Mouse (Mus musculus) forebrain, embryonic 11.5 days (tissue): ENCODE data around the gene Slc4a1ap. TPM values are rescaled to one million over a fixed set of nuclear protein-coding genes. Genes with fewer than 3 reads are reported as not detected.

Experiments used
- ATAC-seq: fragments of 200-750 bp; cut with Nextera tagmentation; replicated peaks from 2 replicates; pipeline ENCODE4 v1.8.0; 2017; ENCODE audit warnings: moderate TSS enrichment; ENCODE audit not compliant: low FRiP score
- DNase-seq: peaks from one replicate; pipeline ENCODE4 v3.0.0-alpha.2; 2017; ENCODE audit warnings: low spot score
- H3K27ac ChIP-seq: fragments of 300-500 bp; sonication (generic); 2 replicates; pipeline ENCODE4 v1.5.1; 2014; ENCODE audit warnings: low read depth, low read length
- H3K27me3 ChIP-seq: fragments of 300-500 bp; sonication (generic); 2 replicates; pipeline ENCODE4 v1.6.1; 2014; ENCODE audit warnings: mild to moderate bottlenecking, low read length, mixed read lengths; ENCODE audit not compliant: control insufficient read depth, insufficient read depth
- H3K36me3 ChIP-seq: fragments of 300-500 bp; sonication (generic); 2 replicates; pipeline ENCODE4 v1.6.1; 2014; ENCODE audit warnings: mild to moderate bottlenecking, low read length, moderate library complexity, mixed read lengths; ENCODE audit not compliant: control insufficient read depth, insufficient read depth
- H3K4me1 ChIP-seq: fragments of 300-500 bp; sonication (generic); replicated peaks from 2 replicates; pipeline ENCODE4 v1.6.1; 2014; ENCODE audit warnings: low read length, mixed read lengths; ENCODE audit not compliant: control insufficient read depth, insufficient read depth
- H3K4me2 ChIP-seq: fragments of 300-500 bp; sonication (generic); 2 replicates; pipeline ENCODE4 v1.6.1; 2014; ENCODE audit warnings: low read depth, mild to moderate bottlenecking, low read length, moderate library complexity, mixed read lengths; ENCODE audit not compliant: severe bottlenecking
- H3K4me3 ChIP-seq: fragments of 300-500 bp; sonication (generic); 2 replicates; pipeline ENCODE4 v1.5.1; 2014; ENCODE audit warnings: low read depth, low read length
- H3K9ac ChIP-seq: fragments of 300-500 bp; sonication (generic); 2 replicates; pipeline ENCODE4 v1.6.1; 2014; ENCODE audit warnings: low read length
- H3K9me3 ChIP-seq: fragments of 300-500 bp; sonication (generic); 2 replicates; pipeline ENCODE4 v1.6.1; 2016; ENCODE audit warnings: low read length, mixed read lengths; ENCODE audit not compliant: control insufficient read depth
- WGBS: fragments of 180-500 bp; shearing (Covaris S2); extraction: QIAGEN DNeasy Blood & Tissue Kit; methylation state at CpG from one replicate; pipeline ENCODE4 v1.1.7; 2014; 5-methylcytosine and 5-hydroxymethylcytosine counted together
- polyA plus RNA-seq: library from polyadenylated mRNA; unstranded; fragments of >200 nt; fragmentation: Nextera tagmentation; extraction: Ambion mirVana; gene quantifications from 2 replicates; pipeline ENCODE4 v1.2.1, GENCODE M21; 2014

Slc4a1ap gene
- polyA plus RNA-seq, 1 experiment from 2014 or later: 33.3 TPM

DNA sequence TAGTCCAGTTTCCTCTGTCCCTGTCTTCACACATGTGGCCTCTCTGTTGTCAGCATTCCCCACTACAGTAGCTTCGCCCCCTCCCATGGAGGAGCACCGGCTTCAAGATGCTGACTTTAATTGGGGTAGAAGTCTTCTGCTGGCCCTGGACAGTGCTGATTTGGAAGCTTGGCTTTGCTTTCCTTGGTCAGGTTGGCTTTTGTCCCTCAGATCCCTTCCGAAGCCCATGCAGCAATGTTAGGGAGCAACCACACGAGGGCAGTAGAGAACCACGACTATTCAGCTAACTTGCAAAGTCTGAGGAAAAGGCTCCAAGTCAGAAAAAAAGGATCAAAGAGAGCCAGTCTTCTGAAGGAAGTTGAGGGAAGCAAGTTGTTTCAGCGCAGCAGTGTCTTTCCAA lies 36.7 kb downstream of the Slc4a1ap start:
- H3K9me3 ChIP-seq: no peaks in the 10 kb centered on the region
- no peaks in the 10 kb centered on the region for H3K36me3 ChIP-seq
- H3K4me2 ChIP-seq: no peak overlapping the region
- 13% methylated on average over 6 of the region's 6 CpGs for WGBS
- H3K27me3 ChIP-seq: no peaks in the 10 kb centered on the region
- DNase-seq: peak; percentile 85
- no peak overlapping the region for H3K27ac ChIP-seq
- no peak for ATAC-seq
- no peaks in the 10 kb centered on the region for H3K4me1 ChIP-seq
- H3K4me3 ChIP-seq: no peak overlapping the region
- no peak overlapping the region for H3K9ac ChIP-seq

DNA sequence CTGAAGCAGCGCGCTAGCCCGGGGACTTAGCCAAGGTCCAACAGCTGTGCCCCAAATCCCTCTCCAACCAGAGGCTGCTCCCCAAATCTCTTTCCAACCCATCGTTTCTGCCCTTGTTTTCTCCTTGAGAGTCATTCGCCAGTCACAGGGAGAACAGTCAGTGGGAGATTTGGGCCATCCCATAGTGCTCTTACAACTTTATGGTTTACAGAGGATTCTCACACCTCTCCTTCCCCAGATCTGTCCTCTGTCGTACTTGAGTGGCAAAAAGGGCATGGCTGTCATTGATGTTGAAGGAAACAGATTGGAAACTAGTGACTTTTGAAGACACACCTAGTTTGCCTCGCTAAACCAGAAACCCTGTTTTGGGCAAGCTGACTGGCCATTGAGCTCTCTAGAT lies 37.1 kb downstream of the Slc4a1ap start:
- Histone ChIP-seq H3K4me1 (no peaks in the 10 kb centered on the region), H3K4me2 (no peak overlapping the region), H3K36me3 (no peaks in the 10 kb centered on the region), H3K9ac (no peak overlapping the region), H3K4me3 (no peak overlapping the region), H3K9me3 (no peaks in the 10 kb centered on the region), H3K27ac (no peak overlapping the region), H3K27me3 (no peaks in the 10 kb centered on the region)
- WGBS: 46% methylated on average over 7 of the region's 7 CpGs
- no peak for DNase-seq
- ATAC-seq: no peak

GRCm38 (mm10) chr5:31564976-31565375 lies 38.2 kb downstream of the Slc4a1ap start:
- Histone ChIP-seq H3K36me3 (no peaks in the 10 kb centered on the region), H3K4me3 (no peak overlapping the region), H3K9ac (no peak overlapping the region), H3K27me3 (no peaks in the 10 kb centered on the region), H3K27ac (no peak overlapping the region), H3K4me1 (no peaks in the 10 kb centered on the region), H3K4me2 (no peak overlapping the region), H3K9me3 (no peaks in the 10 kb centered on the region)
- WGBS: 93% methylated on average over 4 of the region's 4 CpGs
- ATAC-seq (no peak), DNase-seq (no peak)

DNA sequence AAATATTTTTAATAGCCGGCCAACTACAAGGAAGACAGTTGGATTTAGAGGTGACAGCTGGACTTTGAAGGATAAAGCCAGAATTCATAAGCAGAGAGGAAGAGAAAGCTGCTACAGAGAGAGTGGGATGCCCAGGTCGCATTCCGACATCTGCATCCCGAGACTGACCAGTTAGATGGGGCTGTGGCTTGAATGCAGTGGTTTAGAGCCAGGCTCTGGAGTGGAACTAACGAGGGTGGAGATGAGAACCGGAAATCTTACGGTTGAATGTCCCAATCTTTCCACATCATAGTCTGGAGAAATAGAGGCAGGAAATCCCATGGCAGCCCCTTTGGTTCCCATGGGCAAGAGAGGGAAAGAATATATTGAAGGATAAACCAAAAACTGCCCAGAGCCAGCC lies 39.2 kb downstream of the Slc4a1ap start:
- H3K4me1 ChIP-seq: no peaks in the 10 kb centered on the region
- ATAC-seq: no peak
- no peak for DNase-seq
- H3K36me3 ChIP-seq: no peaks in the 10 kb centered on the region
- no peaks in the 10 kb centered on the region for H3K9me3 ChIP-seq
- no peak overlapping the region for H3K4me2 ChIP-seq
- no peak overlapping the region for H3K27ac ChIP-seq
- H3K4me3 ChIP-seq: no peak overlapping the region
- 74% methylated on average over 7 of the region's 7 CpGs for WGBS
- H3K27me3 ChIP-seq: no peaks in the 10 kb centered on the region
- no peak overlapping the region for H3K9ac ChIP-seq

DNA sequence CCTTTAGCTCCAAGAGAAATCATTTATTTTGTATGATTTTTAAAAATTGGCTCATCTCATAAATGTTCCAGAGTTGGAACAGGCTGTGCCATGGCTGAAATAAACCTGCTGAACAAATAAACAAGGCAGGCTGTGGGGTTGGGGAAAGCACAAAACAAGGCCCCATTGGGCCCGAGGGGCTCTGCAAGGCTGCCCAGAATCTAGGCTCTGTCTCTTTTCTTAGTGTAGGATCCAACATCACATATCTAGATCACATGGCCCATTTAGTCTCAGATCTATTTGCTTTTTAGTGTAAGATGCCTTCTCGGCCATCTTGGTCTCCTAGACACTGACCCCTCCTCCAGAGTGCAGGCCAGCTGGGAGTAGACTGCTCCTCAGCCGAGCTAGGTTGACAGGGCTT lies 39.7 kb downstream of the Slc4a1ap start:
- Histone ChIP-seq H3K27ac (no peak overlapping the region), H3K4me2 (no peak overlapping the region), H3K9ac (no peak overlapping the region), H3K36me3 (no peaks in the 10 kb centered on the region), H3K4me1 (no peaks in the 10 kb centered on the region), H3K4me3 (no peak overlapping the region), H3K9me3 (no peaks in the 10 kb centered on the region), H3K27me3 (no peaks in the 10 kb centered on the region)
- WGBS: 64% methylated on average over 3 of the region's 3 CpGs
- DNase-seq (no peak), ATAC-seq (no peak)

DNA sequence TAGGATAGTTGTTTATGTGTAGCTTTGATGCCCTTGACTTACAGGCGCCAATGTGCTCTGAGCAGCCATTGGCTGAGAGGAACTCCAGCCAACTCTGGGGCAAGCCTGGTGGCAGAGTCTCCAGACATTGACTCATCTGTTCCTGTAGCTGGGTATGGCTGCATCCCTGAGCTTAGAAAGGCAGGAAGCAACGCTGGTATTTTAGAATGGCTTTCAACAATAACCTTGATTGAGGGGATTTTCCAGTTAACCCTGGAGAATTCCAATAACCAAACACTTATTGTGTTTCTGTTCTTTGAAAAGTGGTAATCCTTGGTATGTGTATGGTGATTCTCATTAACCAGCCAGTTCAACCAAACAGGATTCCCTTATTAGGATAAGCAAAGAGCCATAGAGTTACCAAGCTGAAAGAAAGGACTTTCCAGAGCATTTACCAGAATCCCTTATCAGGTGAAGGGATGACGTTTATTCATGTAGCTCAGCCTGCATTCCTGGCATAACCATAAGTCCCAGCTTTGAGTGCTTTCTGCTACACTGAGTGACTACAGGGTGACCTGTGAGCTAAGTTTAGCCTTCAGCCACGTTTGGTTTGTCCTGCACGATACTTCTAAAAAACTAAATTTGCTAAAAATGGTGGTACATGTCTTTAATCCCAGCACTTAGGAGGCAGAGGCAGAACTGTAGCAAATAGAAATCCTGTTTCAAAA lies 41.3 kb downstream of the Slc4a1ap start:
- H3K4me3 ChIP-seq: no peak overlapping the region
- H3K4me2 ChIP-seq: no peak overlapping the region
- ATAC-seq (no peak), DNase-seq (no peak)
- no peaks in the 10 kb centered on the region for H3K27me3 ChIP-seq
- H3K4me1 ChIP-seq: no peaks in the 10 kb centered on the region
- WGBS: 75% methylated on average over 5 of the region's 5 CpGs
- H3K36me3 ChIP-seq: no peaks in the 10 kb centered on the region
- H3K9me3 ChIP-seq: no peaks in the 10 kb centered on the region
- no peak overlapping the region for H3K9ac ChIP-seq
- H3K27ac ChIP-seq: no peak overlapping the region

- H3K4me1 ChIP-seq: no peaks in the 10 kb centered on the region
- no peak overlapping the region for H3K4me2 ChIP-seq
- no peak for ATAC-seq
- no peak overlapping the region for H3K27ac ChIP-seq
- H3K9me3 ChIP-seq: no peaks in the 10 kb centered on the region
- H3K27me3 ChIP-seq: no peaks in the 10 kb centered on the region
- no peak overlapping the region for H3K4me3 ChIP-seq
- WGBS: 19% methylated on average over 20 of the region's 20 CpGs
- H3K9ac ChIP-seq: no peak overlapping the region
- no peaks in the 10 kb centered on the region for H3K36me3 ChIP-seq
- no peak for DNase-seq
Observed at GRCm38 (mm10) chr5:31571023-31571608, 44.3 kb downstream of the Slc4a1ap start.

DNA sequence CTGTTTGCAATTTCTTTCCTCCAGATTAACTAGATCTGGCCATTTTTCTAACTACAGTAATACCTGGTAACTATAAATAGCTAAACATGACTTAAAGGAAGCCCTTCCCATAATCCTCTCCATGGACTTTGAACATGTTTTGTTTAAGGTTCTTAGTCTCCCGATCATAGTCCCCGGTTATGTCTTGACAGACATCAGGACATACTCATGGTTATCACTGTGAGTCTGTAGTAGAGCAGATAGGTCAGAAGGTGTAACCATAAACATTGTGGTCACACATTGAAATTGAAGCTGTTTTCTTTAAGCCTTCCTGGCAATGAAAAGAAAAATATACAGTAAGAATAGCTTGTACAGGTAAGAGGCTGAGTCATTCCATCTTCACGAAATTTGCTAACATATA lies 46.9 kb downstream of the Slc4a1ap start:
- no peak overlapping the region for H3K4me2 ChIP-seq
- H3K9me3 ChIP-seq: no peaks in the 10 kb centered on the region
- no peaks in the 10 kb centered on the region for H3K4me1 ChIP-seq
- H3K27me3 ChIP-seq: no peaks in the 10 kb centered on the region
- no peak overlapping the region for H3K27ac ChIP-seq
- WGBS: 94% methylated on average over 3 of the region's 3 CpGs
- no peak overlapping the region for H3K4me3 ChIP-seq
- no peak overlapping the region for H3K9ac ChIP-seq
- ATAC-seq (no peak), DNase-seq (no peak)
- H3K36me3 ChIP-seq: no peaks in the 10 kb centered on the region

- no peaks in the 10 kb centered on the region for H3K27me3 ChIP-seq
- H3K27ac ChIP-seq: no peak overlapping the region
- H3K4me2 ChIP-seq: no peak overlapping the region
- DNase-seq (no peak), ATAC-seq (no peak)
- no peaks in the 10 kb centered on the region for H3K36me3 ChIP-seq
- no peak overlapping the region for H3K4me3 ChIP-seq
- 82% methylated on average over 7 of the region's 7 CpGs for WGBS
- no peaks in the 10 kb centered on the region for H3K4me1 ChIP-seq
- H3K9me3 ChIP-seq: no peaks in the 10 kb centered on the region
- no peak overlapping the region for H3K9ac ChIP-seq
Observed at GRCm38 (mm10) chr5:31576539-31576975, 49.8 kb downstream of the Slc4a1ap start.
